Mouse (Mus musculus) brain, embryonic 14.5 days (tissue): ENCODE measurements at regions not wholly inside any gene's neighbourhood (a gene's known extent, or its start where the extent isn't known, plus 50 kb on each side); places are given as distances from the start of the nearest gene placed in this dataset.

Experiments used
- CTCF ChIP-seq: fragments of 200-500 bp; IDR thresholded peaks from 2 replicates; pipeline ENCODE4 v1.5.1; 2012; ENCODE audit warnings: inconsistent platforms, mild to moderate bottlenecking, moderate library complexity, borderline replicate concordance; ENCODE audit not compliant: insufficient read depth, insufficient read length; ENCODE audit errors: extremely low read depth
- POLR2A ChIP-seq: fragments of 200-500 bp; IDR thresholded peaks from 2 replicates; pipeline ENCODE4 v1.6.1; 2012; ENCODE audit warnings: mild to moderate bottlenecking, inconsistent platforms, borderline replicate concordance; ENCODE audit not compliant: poor library complexity, insufficient read depth, insufficient read length, severe bottlenecking; ENCODE audit errors: extremely low read depth

DNA sequence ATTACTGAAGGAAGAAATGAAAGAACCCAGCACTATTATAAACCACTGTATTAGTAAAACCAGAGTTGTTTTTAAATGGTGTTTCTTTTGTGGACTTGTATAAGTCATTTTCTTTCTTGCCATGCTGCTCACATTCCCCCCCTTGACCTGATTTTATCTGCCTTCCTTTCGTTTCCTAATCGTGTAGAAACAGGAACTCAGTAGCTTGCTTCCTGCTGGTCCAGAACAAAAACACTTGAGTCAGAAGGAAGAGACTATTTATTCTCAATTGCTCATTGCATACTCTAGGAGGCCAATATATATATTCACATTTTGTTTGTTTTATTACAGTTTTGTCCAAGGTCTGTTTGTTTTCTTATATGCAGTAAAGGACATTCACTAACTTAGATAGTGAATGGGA is 112.9 kb downstream of the Ankrd50 start:
- no peak for TF ChIP-seq CTCF
- no peak for TF ChIP-seq POLR2A
